Mouse (Mus musculus) MEL (cell line): ENCODE results near the gene Sgms1.

Experiments
- CTCF ChIP-seq, 3 experiments: IDR thresholded peaks in 2 of 3; conservative IDR thresholded peaks in 1 of 3; 2 replicates each; pipeline ENCODE4 v1.5.1; 2011 to 2012; ENCODE audit warnings: low read length in 3 of 3, low read depth in 2 of 3, mild to moderate bottlenecking in 2 of 3, improper control_type of control experiment in 1 of 3, inconsistent platforms in 1 of 3, mixed read lengths in 1 of 3, moderate library complexity in 1 of 3; ENCODE audit not compliant: control insufficient read depth in 1 of 3, insufficient read depth in 1 of 3, poor library complexity in 1 of 3, severe bottlenecking in 1 of 3
- E2F4 ChIP-seq: IDR thresholded peaks from 2 replicates; pipeline ENCODE4 v1.6.1; 2011; ENCODE audit warnings: low read depth, low read length, improper control_type of control experiment, borderline replicate concordance
- EP300 ChIP-seq, 2 experiments: IDR thresholded peaks; 2 replicates each; pipeline ENCODE4 v1.6.1; 2011; ENCODE audit warnings: improper control_type of control experiment in 2 of 2, low read length in 2 of 2, low read depth in 1 of 2, mild to moderate bottlenecking in 1 of 2
- NELFE ChIP-seq: IDR thresholded peaks from 2 replicates; pipeline ENCODE4 v1.6.1; 2011; ENCODE audit warnings: low read depth, low read length, improper control_type of control experiment
- NRF1 ChIP-seq: IDR thresholded peaks from 2 replicates; pipeline ENCODE4 v1.6.1; 2014; ENCODE audit warnings: low read depth, mild to moderate bottlenecking, inconsistent platforms, low read length, improper control_type of control experiment, moderate library complexity; ENCODE audit not compliant: poor library complexity, insufficient read depth, severe bottlenecking
- POLR2A ChIP-seq, 2 experiments: IDR thresholded peaks; 2 replicates each; pipeline ENCODE4 v1.6.1; 2011 to 2012; ENCODE audit warnings: low read length in 2 of 2, mild to moderate bottlenecking in 2 of 2, control low read depth in 1 of 2, improper control_type of control experiment in 1 of 2, low read depth in 1 of 2, moderate library complexity in 1 of 2; ENCODE audit not compliant: control insufficient read depth in 1 of 2, insufficient read depth in 1 of 2, poor library complexity in 1 of 2
- UBTF ChIP-seq: IDR thresholded peaks from 2 replicates; pipeline ENCODE4 v1.6.1; 2012; ENCODE audit warnings: low read depth, mild to moderate bottlenecking, inconsistent platforms, low read length, improper control_type of control experiment, moderate library complexity, borderline replicate concordance; ENCODE audit not compliant: insufficient read depth
- USF1 ChIP-seq: IDR thresholded peaks from 2 replicates; pipeline ENCODE4 v1.6.1; 2014; ENCODE audit warnings: low read depth, mild to moderate bottlenecking, inconsistent platforms, low read length, improper control_type of control experiment, moderate library complexity

GRCm38 (mm10) chr19:32242153-32242552 is 147.4 kb downstream of the Sgms1 start:
- no peak for TF ChIP-seq POLR2A (IDR thresholded peaks at IDR 0.05; ENCODE audit: control insufficient read depth in 1 of 2, insufficient read depth in 1 of 2, low read depth in 1 of 2, low read length in 2 of 2, poor library complexity in 1 of 2)
- no peak for TF ChIP-seq E2F4
- TF ChIP-seq CTCF (IDR thresholded peaks at IDR 0.05 in 2 of 3, conservative IDR thresholded peaks at IDR 0.05 in 1 of 3; ENCODE audit: control insufficient read depth in 1 of 3, insufficient read depth in 1 of 3, low read depth in 2 of 3, low read length in 3 of 3, poor library complexity in 1 of 3, severe bottlenecking in 1 of 3), result no peak
- no peak for TF ChIP-seq EP300 (IDR thresholded peaks at IDR 0.05; ENCODE audit: low read depth in 1 of 2, low read length in 2 of 2)
- no peak for TF ChIP-seq UBTF
- TF ChIP-seq NRF1, result no peak
- TF ChIP-seq USF1, result no peak
- no peak for TF ChIP-seq NELFE
